Mouse (Mus musculus): ENCODE data around the gene Bgn.

DNA sequence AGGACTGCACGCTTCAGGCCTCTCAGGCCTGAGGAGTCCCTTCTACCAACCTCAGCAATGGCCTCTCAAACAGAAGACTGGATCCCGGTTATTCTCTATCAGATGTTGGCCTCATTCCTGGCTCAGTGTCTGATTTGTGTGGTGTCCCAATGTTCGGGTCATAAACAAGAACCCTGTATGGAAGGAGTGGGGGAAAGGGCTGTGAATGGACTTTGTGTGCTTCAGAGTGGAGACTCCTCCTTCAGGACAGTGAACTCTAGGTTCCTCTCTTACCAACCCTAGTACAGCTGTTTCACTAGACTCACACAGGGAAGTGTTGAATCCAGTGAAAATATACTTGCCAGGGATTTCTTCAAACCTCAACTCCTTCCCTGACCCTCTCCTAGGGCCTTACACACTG lies 15.1 kb upstream of the Bgn start:
- TF ChIP-seq CTCF (conservative IDR thresholded peaks at IDR 0.05; ENCODE audit: low read length) (no peak), POU5F1 (IDR thresholded peaks at IDR 0.05; ENCODE audit: borderline replicate concordance, low read length) (no peak)
